ENCODE assay signal across 10 mouse cellular contexts in the genomic region with DNA sequence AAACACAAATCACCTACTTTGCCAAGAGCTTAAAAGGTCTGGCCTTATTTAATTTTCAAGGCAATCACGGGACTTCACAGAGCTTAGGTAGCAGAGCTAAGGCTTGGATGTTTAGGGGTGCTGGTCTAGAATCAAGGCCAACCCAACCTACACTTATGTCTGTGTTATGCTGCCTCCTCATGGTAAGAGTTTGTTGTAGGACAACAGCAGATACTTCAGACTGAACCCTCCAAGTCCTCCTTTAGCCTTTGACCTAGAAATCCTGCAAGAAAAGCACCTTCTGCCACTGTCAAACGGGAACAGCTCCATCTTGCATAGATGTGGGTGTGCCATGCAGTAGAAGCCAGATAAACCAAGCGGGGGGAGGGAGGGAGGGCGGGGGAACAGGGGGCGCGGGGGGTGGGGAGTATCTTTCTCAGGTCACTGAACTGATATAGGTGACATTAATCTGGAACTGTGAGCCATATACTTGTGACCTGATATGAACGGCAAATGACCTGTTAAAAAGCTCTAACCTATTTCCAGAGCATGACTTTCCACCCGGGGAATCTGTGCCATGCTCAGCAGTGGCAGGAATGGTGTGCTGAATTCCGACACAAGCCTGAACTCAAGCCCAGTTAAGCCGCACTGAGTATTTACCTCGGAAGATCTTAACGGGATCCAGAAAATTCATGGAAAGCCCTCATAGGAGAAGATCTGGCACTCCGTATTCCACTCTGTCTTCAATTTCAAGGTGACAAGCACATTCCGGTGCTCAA.
DNase-seq lines count a peak whose midpoint lies in the region; ATAC-seq lines count a peak whose summit lies in the region.
"Had no signal": no experiment of that assay in that cellular context is flagged by ENCODE, and none has a peak within 500 bp of the region (broad histone marks: within the 10 kb centered on the region; RNA-seq: fewer than 3 reads in every experiment).

No protein-coding gene starts in this region.

- intact Hi-C loops in heart, postnatal 25 days (cut with DNase I), result loop anchor here (1.0 kb wide), 1 partner anchor 1023 kb away; no protein-coding TSS in a partner anchor

- H3K27ac ChIP-seq in heart, embryonic 16.5 days (ENCODE audit: low read length), result peak overlapping the region; percentile 62
- H3K27ac ChIP-seq in forebrain, embryonic 15.5 days (replicated peaks), result no peak overlapping the region

- DNase-seq in heart, adult 18-20 months, result peak; percentile 51 to 58
- no peak for DNase-seq in heart, postnatal 25 days (ENCODE audit: low spot score)
- DNase-seq in 3T3-L1 (ENCODE audit: low read depth, low spot score) (peak; percentile 5), R1 (ENCODE audit: low read depth, low spot score) (peak; percentile 41)
- DNase-seq in ovary, postnatal 36 days (ENCODE audit: low spot score), result no peak
- DNase-seq: cerebellum, postnatal 36 days; lung, postnatal 14 days had no signal

- no peaks in the 10 kb centered on the region for H3K4me1 ChIP-seq in heart, embryonic 16.5 days (ENCODE audit: control insufficient read depth, insufficient read depth, low read length)
- H3K4me1 ChIP-seq in forebrain, embryonic 15.5 days, result no peaks in the 10 kb centered on the region

- no peak overlapping the region for H3K4me2 ChIP-seq in heart, embryonic 16.5 days (ENCODE audit: low read depth, low read length)
- H3K4me2 ChIP-seq in forebrain, embryonic 15.5 days (replicated peaks), result no peak overlapping the region

- peak; percentile 76 for ATAC-seq in heart, embryonic 16.5 days (replicated peaks; ENCODE audit: extremely low read depth, insufficient read depth, low FRiP score)
- no peak for ATAC-seq in erythroid progenitor cell, adult 5-6 weeks (replicated peaks; ENCODE audit: low FRiP score, poor library complexity, severe bottlenecking)
- no peak for ATAC-seq in forebrain, embryonic 15.5 days (replicated peaks)

- no peaks in the 10 kb centered on the region for H3K9me3 ChIP-seq in heart, embryonic 16.5 days (replicated peaks; ENCODE audit: control insufficient read depth, low read length)
- H3K9me3 ChIP-seq in forebrain, embryonic 15.5 days, result no peaks in the 10 kb centered on the region

- no peaks in the 10 kb centered on the region for H3K27me3 ChIP-seq in heart, embryonic 16.5 days (ENCODE audit: control insufficient read depth, insufficient read depth, low read length)
- no peaks in the 10 kb centered on the region for H3K27me3 ChIP-seq in forebrain, embryonic 15.5 days

- H3K4me3 ChIP-seq in heart, embryonic 16.5 days (ENCODE audit: low read length), result no peak overlapping the region
- H3K4me3 ChIP-seq in forebrain, embryonic 15.5 days, result no peak overlapping the region

- WGBS in heart, embryonic 16.5 days, result 54% methylated on average over 14 of the region's 14 CpGs
- WGBS in forebrain, embryonic 15.5 days, result 91% methylated on average over 14 of the region's 14 CpGs

- no peak overlapping the region for H3K9ac ChIP-seq in heart, embryonic 16.5 days (ENCODE audit: low read length)
- no peak overlapping the region for H3K9ac ChIP-seq in forebrain, embryonic 15.5 days (replicated peaks)

- no peaks in the 10 kb centered on the region for H3K36me3 ChIP-seq in heart, embryonic 16.5 days (ENCODE audit: control insufficient read depth, insufficient read depth)
- no peaks in the 10 kb centered on the region for H3K36me3 ChIP-seq in forebrain, embryonic 15.5 days

Comparison
In these comparisons a context has a peak if more than half of its experiments do, and no peak if none do; other contexts are left out.
1. DNase-seq: peak in heart, adult 18-20 months (2 of 2), 3T3-L1 (single experiment) and R1 (single experiment); none in heart, postnatal 25 days (single experiment) and ovary, postnatal 36 days (single experiment).